Mouse (Mus musculus): ENCODE results near the gene Arhgap20. TPM values are rescaled to one million over a fixed set of nuclear protein-coding genes. Genes with fewer than 3 reads are reported as not detected.

The Arhgap20 gene
- polyA plus RNA-seq, 1 experiment, result 1.5 TPM

DNA sequence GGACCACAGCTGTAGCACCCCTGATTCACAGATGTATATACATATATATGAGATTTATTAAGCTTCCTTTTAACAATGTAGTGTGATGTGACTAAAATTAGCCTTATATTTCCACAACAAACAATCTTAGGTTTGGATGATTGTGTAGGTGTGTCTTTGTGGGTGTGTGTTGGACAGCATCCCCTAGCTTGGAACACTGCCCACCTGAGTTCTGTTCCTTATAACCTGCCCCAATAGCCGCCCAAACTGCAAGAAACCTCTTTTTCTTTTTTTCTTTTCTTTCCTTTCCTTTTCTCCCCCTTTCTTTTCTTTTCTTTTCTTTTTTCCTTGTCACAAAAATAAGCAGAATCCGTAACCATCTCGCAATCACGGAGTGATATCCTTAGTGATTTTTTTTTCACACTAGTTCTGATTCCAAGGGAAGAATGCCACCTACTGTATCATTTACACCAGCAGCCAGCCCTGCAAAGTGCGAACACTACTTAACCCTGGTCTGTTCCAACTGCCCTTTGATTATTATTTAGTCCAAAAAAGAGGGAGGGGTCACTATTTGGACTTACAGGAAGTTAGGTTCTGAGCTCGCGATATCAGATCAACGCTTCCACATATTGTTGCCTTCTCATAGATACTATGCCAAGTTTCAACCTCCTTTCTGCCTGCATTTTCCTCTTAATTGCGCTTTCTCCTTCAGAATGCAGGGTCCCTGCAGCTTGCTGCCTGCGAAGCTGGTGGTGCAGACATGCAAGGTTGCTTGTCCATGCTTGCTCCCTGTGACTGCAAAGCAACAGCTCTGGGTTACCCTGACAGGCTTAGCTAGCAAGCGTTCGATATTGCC, 879 bp upstream of the Arhgap20 start:
- peak; percentile 8; the same call in 1 of the 2 replicates for TF ChIP-seq CTCF (IDR thresholded peaks at IDR 0.05; ENCODE audit: insufficient read depth, low read length)
- TF ChIP-seq POLR2A (IDR thresholded peaks at IDR 0.05; ENCODE audit: borderline replicate concordance, extremely low read depth, low read depth, low read length), result no peak
- Histone ChIP-seq H3K4me3 (replicated peaks; ENCODE audit: extremely low read depth, low read depth, low read length) (peak overlapping the region; percentile 91), H3K4me1 (ENCODE audit: control insufficient read depth, insufficient read depth, low read length) (no peaks in the 10 kb centered on the region; the same call in 1 of the 2 replicates)
- no peak for DNase-seq
- 4% methylated on average over 12 of the region's 12 CpGs for WGBS

DNA sequence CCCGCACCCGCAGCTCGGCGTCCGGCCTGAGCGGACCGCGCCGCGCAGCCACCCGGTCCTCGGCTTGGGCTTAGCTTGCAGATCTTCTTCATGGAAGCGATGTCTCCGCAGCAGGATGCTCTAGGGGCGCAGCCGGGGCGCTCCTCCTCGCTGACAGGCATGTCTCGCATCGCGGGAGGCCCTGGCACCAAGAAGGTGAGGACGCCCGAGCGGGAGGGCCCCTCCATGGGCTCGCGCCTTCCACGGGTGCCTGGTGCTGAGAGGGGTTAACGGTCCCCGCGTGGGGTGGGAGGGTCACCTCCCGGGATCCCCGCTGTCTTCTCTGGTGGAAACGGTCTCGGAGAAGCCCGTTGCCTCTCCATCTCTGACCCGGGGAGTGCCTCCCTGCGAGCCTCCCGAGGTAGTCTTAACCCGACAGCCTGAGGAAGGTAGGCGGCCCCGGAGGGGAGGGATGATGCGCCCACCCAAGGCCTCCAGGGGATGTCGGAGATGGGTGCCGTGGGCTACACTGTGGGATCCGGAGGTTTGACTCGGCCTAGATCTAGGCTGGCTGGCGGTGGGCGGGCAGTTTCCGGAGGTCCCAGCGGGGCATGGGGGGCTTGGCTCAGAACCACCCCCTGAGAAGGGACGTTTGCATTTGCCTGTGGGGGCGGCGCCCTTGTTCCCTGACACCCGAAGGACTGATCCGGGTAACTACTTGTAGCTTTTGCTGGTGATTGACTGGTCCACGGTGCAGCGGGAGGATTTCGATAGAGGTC, 459 bp downstream of the Arhgap20 start:
- peak; percentile 41 for DNase-seq
- TF ChIP-seq CTCF (IDR thresholded peaks at IDR 0.05; ENCODE audit: insufficient read depth, low read length) (no peak), POLR2A (IDR thresholded peaks at IDR 0.05; ENCODE audit: borderline replicate concordance, extremely low read depth, low read depth, low read length) (no peak; the same call in 1 of the 2 replicates)
- no peaks in the 10 kb centered on the region; the same call in 1 of the 2 replicates for H3K4me1 ChIP-seq (ENCODE audit: control insufficient read depth, insufficient read depth, low read length)
- WGBS, result under 1% methylated on average over 58 of the region's 58 CpGs
- peak overlapping the region; percentile 80 for H3K4me3 ChIP-seq (replicated peaks; ENCODE audit: extremely low read depth, low read depth, low read length)

GRCm38 (mm10) chr9:51766175-51767062, 1.3 kb downstream of the Arhgap20 start:
- 3% methylated on average over 29 of the region's 29 CpGs for WGBS
- DNase-seq, result no peak
- TF ChIP-seq POLR2A (IDR thresholded peaks at IDR 0.05; ENCODE audit: borderline replicate concordance, extremely low read depth, low read depth, low read length) (no peak), CTCF (IDR thresholded peaks at IDR 0.05; ENCODE audit: insufficient read depth, low read length) (no peak)
- H3K4me1 ChIP-seq (ENCODE audit: control insufficient read depth, insufficient read depth, low read length), result no peaks in the 10 kb centered on the region; the same call in 1 of the 2 replicates
- H3K4me3 ChIP-seq (replicated peaks; ENCODE audit: extremely low read depth, low read depth, low read length), result peak overlapping the region; percentile 80

- 84% methylated on average over 3 of the region's 3 CpGs for WGBS
- no peaks in the 10 kb centered on the region for H3K4me1 ChIP-seq (ENCODE audit: control insufficient read depth, insufficient read depth, low read length)
- no peak overlapping the region for H3K4me3 ChIP-seq (replicated peaks; ENCODE audit: extremely low read depth, low read depth, low read length)
- no peak for DNase-seq
- no peak for TF ChIP-seq CTCF (IDR thresholded peaks at IDR 0.05; ENCODE audit: insufficient read depth, low read length)
- no peak for TF ChIP-seq POLR2A (IDR thresholded peaks at IDR 0.05; ENCODE audit: borderline replicate concordance, extremely low read depth, low read depth, low read length)
Measured at GRCm38 (mm10) chr9:51774201-51774600, 9.1 kb downstream of the Arhgap20 start.

DNA sequence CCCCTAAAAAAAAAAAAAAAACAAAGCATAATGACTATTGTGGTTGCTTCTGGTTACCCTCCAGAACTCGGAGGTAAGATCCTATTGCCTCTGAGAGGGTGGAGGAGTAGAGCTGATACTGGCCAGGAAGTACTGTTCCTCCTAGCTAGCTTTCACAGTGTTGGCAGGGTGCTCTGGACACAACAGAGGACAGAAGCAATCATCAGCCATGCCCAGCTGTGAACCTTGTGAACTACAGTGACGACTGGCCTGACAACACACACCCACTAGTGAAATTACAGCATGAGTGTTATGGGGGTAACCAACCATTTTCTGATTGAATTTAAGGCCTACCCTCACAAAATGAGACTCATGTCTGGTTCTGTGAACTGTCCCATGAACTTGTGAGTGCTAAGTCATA, 11.3 kb downstream of the Arhgap20 start:
- 41% methylated on average over 2 of the region's 2 CpGs for WGBS
- TF ChIP-seq POLR2A (IDR thresholded peaks at IDR 0.05; ENCODE audit: borderline replicate concordance, extremely low read depth, low read depth, low read length) (no peak), CTCF (IDR thresholded peaks at IDR 0.05; ENCODE audit: insufficient read depth, low read length) (no peak)
- Histone ChIP-seq H3K4me1 (ENCODE audit: control insufficient read depth, insufficient read depth, low read length) (no peaks in the 10 kb centered on the region), H3K4me3 (replicated peaks; ENCODE audit: extremely low read depth, low read depth, low read length) (no peak overlapping the region)
- no peak for DNase-seq

GRCm38 (mm10) chr9:51777180-51777579, 12.0 kb downstream of the Arhgap20 start:
- no peak overlapping the region for H3K4me3 ChIP-seq (replicated peaks; ENCODE audit: extremely low read depth, low read depth, low read length)
- no peaks in the 10 kb centered on the region for H3K4me1 ChIP-seq (ENCODE audit: control insufficient read depth, insufficient read depth, low read length)
- DNase-seq, result no peak
- 12% methylated on average over 1 of the region's 1 CpGs for WGBS
- peak; percentile 59 for TF ChIP-seq CTCF (IDR thresholded peaks at IDR 0.05; ENCODE audit: insufficient read depth, low read length)
- TF ChIP-seq POLR2A (IDR thresholded peaks at IDR 0.05; ENCODE audit: borderline replicate concordance, extremely low read depth, low read depth, low read length), result no peak

- Histone ChIP-seq H3K4me3 (replicated peaks; ENCODE audit: extremely low read depth, low read depth, low read length) (no peak overlapping the region), H3K4me1 (ENCODE audit: control insufficient read depth, insufficient read depth, low read length) (no peaks in the 10 kb centered on the region)
- TF ChIP-seq CTCF (IDR thresholded peaks at IDR 0.05; ENCODE audit: insufficient read depth, low read length) (no peak), POLR2A (IDR thresholded peaks at IDR 0.05; ENCODE audit: borderline replicate concordance, extremely low read depth, low read depth, low read length) (no peak)
- DNase-seq, result no peak
- WGBS, result 87% methylated on average over 5 of the region's 5 CpGs
Measured at GRCm38 (mm10) chr9:51779232-51779631, 14.1 kb downstream of the Arhgap20 start.

GRCm38 (mm10) chr9:51781092-51781491, 16.0 kb downstream of the Arhgap20 start:
- TF ChIP-seq POLR2A (IDR thresholded peaks at IDR 0.05; ENCODE audit: borderline replicate concordance, extremely low read depth, low read depth, low read length) (no peak), CTCF (IDR thresholded peaks at IDR 0.05; ENCODE audit: insufficient read depth, low read length) (no peak)
- Histone ChIP-seq H3K4me1 (ENCODE audit: control insufficient read depth, insufficient read depth, low read length) (no peaks in the 10 kb centered on the region), H3K4me3 (replicated peaks; ENCODE audit: extremely low read depth, low read depth, low read length) (no peak overlapping the region)
- 84% methylated on average over 7 of the region's 7 CpGs for WGBS
- no peak for DNase-seq

GRCm38 (mm10) chr9:51787380-51787779, 22.2 kb downstream of the Arhgap20 start:
- TF ChIP-seq POLR2A (IDR thresholded peaks at IDR 0.05; ENCODE audit: borderline replicate concordance, extremely low read depth, low read depth, low read length) (no peak), CTCF (IDR thresholded peaks at IDR 0.05; ENCODE audit: insufficient read depth, low read length) (no peak)
- no peaks in the 10 kb centered on the region; the same call in 1 of the 2 replicates for H3K4me1 ChIP-seq (ENCODE audit: control insufficient read depth, insufficient read depth, low read length)
- WGBS, result 54% methylated on average over 6 of the region's 6 CpGs
- DNase-seq, result no peak
- no peak overlapping the region for H3K4me3 ChIP-seq (replicated peaks; ENCODE audit: extremely low read depth, low read depth, low read length)

Measured in lung, adult 2 months (tissue).